Mouse (Mus musculus): ENCODE measurements at regions not wholly inside any gene's neighbourhood (a gene's known extent, or its start where the extent isn't known, plus 50 kb on each side); places are given as distances from the start of the nearest gene placed in this dataset.

DNA sequence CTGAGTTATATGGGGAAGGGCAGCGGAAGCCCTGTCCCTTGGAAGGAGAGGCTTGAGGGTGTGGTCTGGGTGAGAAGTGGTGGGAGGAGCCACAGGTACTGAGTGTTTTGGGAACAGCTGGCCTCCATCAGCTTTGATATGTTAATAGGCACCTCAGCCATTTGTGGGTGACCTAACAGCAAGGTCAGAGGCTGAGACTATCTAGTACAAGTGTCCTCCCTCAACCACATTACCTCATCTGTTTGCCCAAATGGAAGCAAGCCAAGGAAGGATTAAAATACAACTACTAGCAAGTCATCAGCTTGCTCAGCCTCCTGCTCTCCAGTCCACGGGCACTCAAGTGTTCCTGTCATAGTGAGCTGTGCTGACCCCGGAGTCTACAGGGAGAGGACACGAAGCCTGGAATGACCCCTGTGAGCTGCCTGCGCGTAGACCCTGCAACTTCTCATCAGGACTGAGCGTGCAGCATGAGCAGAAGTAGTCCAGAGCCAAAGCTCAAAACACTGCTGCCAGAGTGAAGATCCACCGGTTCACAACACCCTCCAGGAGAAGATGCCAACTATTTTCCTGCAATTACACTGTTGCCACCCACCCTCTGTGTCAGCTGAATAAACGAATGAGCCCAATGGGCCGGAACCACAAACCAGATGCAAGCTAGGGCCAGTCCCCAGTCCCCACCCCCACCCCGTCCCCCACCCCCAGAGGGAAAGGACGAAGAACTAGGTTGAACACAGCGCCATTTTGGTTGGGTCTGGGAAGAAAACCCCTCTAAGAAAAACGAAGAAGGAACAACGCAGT, 239.6 kb downstream of the Qk start:
- DNase-seq (ENCODE audit: low read depth, low spot score): peak; percentile 96

DNA sequence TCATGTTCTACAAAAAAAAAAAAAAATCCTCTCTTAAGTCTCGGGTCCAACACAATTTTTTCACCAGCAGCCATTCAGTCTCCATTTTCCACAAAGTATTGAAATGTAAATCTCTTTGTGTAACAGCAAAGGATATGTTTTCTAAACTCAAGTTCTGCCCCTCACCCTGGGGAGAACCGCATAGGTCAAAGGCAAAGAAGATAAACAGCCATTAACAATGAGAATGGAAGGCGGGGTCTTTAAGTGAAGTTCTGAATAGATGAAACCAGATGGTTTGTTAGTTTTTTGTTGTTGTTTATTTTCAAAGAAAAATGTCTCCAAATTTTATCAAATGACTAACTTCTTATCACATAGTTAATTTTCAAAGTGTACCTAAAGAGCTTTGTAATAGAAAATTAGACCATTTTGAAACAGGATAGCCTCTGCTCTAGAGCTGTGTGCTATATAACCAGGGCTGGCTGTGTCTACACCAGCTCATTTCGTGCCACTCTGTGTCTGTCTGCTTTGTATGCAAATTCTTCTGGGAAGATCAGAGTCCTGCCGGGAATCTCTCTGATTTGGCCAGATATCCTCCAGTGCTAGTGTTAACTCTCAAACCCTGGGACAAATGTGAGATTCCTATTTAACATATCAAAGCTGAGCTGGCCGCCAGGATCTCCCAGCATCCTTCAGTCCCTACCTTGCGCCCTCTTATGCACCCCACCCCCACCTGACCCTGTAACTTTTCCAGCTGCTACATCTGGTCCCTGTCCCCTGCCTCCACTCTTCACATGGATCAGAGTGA, 240.9 kb downstream of the Qk start:
- DNase-seq (ENCODE audit: low read depth, low spot score): peak; percentile 96

DNA sequence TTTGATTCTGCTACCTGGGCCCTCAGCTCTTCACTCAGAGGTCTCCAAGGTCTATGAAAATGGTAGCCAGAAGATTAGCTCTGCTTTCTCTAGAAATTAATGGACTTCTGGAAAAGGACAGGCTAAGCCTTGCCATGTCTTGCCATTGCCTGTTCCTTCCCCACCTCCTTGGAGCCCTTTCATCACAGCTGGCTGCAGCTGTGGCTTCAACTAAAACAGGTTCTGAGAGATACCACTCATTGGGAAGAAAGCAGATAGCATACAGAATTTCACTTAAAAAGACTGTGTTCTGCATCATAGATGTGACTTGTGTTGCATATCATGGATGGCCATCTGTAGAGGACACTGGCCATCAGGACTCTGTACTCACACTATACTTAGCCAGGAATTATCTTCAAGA, 246.4 kb downstream of the Qk start:
- DNase-seq (ENCODE audit: low read depth, low spot score): no peak

DNA sequence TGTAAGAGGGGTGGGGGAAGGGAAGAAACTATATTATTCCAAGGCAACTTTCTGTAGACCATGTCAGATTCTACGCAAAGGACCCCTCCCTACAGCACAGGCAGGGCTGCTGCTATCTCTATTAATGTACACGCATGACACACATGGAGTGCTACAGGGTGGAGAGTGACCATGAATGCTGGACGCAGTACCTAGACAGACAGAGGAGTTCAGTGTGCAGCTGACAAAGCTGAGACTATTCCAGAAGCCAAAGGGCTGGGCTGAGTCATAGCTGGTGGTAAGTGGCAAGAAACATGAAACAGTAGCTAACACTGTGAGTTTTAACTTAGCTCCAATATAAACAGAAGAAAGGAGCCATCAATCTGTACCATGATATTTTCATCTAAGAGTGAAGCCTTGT, 250.4 kb downstream of the Qk start:
- no peak for DNase-seq (ENCODE audit: low read depth, low spot score)

- DNase-seq (ENCODE audit: low read depth, low spot score): no peak
Measured at GRCm38 (mm10) chr17:10065131-10065530, 254.5 kb downstream of the Qk start.

GRCm38 (mm10) chr17:10062546-10063100, 257.0 kb downstream of the Qk start:
- DNase-seq (ENCODE audit: low read depth, low spot score): no peak

DNA sequence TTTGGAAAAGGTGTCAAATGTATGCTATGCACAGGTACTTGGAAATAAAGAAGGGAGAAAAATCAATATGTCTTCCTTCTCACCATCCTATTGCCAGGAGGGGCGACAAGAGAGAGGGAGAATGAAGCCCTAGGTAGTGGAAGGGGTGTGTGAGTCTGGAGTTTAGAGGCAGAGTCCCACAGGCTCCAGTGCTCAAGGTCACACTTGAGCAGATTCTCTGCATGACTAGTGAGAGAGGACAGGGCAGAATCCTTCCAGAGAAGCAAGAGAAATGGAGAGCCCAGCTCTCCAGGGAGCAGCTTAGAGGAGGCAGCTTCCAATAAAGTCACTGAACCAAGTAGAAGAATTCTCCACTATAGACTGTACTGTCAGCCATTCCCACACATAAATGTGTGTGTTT, 261.9 kb downstream of the Qk start:
- no peak for DNase-seq (ENCODE audit: low read depth, low spot score)

DNA sequence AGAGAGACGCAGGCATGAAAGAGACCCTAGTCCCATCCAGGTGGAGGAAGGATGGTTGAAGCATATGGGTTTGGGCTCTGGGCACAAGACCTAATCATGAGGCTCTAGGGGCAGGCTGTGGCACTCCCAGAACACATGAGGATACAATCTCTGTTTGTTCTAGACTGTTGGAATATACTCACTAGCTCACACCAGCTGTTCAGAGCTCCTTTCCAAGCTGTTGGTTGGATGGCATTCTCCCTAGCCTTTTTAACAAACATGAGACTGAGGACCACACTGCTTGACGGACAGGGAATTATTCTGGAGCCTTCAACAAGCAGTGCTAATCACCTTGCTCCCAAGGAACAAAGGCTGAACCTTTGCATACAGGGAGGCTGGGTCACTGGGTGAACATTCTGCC, 263.6 kb downstream of the Qk start:
- DNase-seq (ENCODE audit: low read depth, low spot score): no peak

DNA sequence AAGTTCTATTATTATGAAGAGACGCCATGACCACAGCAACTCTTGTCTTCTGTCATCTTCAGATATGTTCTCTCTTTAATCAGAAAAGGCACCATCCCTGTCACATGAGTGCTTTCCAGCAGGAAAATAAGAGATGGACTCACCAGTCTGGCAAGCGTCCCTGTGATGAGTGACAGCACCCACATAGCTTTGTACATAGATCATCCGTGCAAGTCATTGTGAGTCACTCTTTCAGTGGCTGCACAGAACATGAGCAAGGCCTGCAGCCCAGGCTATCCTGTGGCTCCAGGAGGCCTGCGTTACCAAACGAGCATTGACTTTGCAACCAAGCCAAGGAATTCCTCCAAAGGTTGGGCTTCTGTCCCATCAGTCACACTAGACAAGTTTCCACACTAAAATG, 265.3 kb downstream of the Qk start:
- no peak for DNase-seq (ENCODE audit: low read depth, low spot score)

- DNase-seq (ENCODE audit: low read depth, low spot score): no peak
Measured at GRCm38 (mm10) chr17:10044336-10044735, 275.3 kb downstream of the Qk start.

DNA sequence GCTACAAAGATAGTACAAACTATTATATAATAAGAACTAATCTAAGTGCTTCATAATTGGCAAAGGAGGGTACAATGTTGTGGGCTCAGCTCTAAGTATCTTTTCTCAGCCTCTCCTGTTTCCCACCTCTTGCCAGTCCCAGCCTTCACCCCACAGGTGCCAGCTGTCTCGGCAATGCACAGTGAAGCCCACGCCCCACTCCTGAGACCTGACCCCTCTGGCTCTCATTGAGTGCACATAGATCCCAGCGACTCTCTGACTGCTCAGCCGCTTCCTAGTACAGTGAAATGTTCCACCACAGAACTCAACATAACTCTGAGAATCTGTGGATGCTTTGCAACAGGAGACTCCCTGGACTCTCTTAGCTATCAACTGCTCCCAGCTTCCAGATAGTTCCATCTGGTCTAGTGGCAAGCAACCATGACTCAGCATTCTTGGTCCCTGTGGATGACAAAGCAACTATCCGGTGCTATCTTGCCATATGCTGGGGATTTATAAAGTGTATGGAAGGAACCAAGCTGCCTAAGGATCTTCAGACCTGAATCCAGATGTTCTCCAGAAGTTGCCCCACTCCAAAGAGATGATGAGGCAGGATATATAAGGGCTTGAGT, 277.5 kb downstream of the Qk start:
- no peak for DNase-seq (ENCODE audit: low read depth, low spot score)

- no peak for DNase-seq (ENCODE audit: low read depth, low spot score)
Measured at GRCm38 (mm10) chr17:10040951-10041359, 278.7 kb downstream of the Qk start.

- no peak for DNase-seq (ENCODE audit: low read depth, low spot score)
Measured at GRCm38 (mm10) chr17:10040375-10040774, 279.3 kb downstream of the Qk start.

DNA sequence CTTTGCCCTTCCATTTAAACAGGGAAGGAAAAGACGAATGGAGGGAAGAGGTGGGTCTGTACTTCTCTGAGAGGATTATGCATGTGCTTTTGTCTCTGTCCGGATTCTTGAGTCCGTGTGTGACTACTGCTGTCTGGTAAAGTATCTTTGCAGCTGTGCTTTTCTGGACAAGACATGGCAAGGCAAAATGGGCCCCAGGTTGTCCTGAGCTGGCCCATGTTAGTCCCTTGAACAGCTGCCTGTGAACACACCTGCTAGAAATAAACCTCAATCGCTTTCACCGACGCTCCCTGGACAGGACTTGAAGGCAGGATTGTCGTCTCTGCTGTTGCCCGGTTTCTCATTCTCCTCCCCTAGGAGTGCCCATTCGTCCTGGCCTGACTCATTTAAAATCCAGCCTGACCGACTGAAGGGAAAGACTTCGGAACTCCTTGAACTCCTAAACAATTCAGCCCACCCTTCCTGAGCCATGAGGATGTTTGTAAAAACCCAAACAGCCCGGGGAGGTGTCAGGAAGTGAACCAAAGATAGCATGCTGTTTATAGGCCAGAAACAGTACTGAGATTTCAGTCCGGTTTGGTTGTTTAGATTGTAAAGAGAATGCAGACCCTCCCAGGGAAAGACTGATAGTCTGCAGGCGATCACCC, 281.7 kb downstream of the Qk start:
- no peak for DNase-seq (ENCODE audit: low read depth, low spot score)

DNA sequence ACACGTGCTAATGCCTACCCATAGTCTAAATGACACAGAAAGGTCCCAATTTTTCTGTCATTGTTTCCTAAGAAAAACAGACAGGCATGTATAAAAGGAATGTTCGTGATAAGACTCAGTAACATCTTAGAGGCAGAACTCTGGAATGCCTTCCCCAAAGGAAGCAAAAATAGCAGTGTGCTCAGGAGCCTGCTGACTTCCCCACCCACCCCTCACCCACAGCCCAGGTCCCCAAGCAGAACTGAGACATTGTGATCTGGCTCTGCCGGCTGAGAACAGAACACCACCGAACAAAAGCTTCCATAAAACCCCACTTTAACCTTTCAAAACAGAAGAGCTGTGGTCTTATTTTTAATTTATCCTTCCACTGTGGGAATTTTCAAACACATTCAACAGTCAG, 286.1 kb downstream of the Qk start:
- no peak for DNase-seq (ENCODE audit: low read depth, low spot score)

DNA sequence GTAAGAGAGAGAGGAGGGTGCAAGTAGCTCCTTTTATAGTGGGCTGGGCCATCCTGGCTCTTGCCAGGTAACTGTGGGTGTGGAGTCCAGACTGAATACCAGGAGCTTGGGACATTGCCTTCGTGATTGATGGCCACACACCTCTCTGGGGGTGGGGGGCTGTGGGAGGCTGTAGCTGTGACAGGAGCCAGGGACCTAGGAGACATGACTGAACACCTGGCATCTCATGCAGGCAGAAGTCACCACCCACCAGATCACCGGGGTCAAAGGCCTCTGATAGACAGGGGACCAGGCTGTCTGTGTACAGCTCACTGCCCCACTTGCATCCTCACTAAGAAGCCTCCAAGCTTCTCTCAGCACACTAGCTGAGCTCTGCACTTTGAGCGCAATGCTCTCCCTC, 288.6 kb downstream of the Qk start:
- no peak for DNase-seq (ENCODE audit: low read depth, low spot score)

GRCm38 (mm10) chr17:10026770-10027169, 292.9 kb downstream of the Qk start:
- DNase-seq (ENCODE audit: low read depth, low spot score): no peak

GRCm38 (mm10) chr17:10025212-10025611, 294.4 kb downstream of the Qk start:
- no peak for DNase-seq (ENCODE audit: low read depth, low spot score)

DNA sequence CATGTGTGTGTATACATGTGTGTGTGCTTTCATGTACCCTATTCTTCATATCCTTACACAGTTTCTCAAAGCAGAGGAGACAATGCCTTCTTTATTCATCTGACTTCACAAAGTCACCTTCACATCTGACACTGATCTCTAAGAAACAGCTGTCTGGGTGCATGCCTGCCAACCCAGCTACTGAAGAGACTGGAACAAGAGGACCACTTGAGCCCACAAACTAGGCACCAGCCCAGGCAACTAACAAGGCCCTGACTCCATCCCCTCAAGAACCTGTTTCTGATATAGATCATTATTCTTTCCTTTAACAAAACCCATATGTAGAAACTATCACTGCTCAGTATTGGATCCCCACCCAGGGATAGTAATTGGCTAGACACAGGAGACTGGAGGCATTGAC, 295.3 kb downstream of the Qk start:
- DNase-seq (ENCODE audit: low read depth, low spot score): no peak

DNA sequence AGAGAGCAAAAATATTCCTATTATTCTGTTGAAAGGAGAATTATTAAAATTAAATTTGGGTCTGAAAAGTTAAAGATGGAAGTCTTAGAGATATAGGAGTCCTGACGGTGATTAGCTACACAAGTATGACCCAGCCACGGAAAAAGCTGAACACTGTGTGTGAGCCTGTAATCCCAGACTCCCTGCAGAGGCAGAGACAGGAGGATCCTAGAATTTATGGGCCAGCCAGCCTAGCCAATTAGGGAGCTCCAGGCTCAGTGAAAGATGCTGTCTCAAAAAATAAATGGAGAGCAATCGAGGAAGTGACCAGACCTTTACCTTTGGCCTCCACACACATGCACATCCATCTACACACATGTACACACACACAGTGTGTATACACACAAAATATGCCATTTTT, 307.5 kb downstream of the Qk start:
- DNase-seq (ENCODE audit: low read depth, low spot score): no peak

DNA sequence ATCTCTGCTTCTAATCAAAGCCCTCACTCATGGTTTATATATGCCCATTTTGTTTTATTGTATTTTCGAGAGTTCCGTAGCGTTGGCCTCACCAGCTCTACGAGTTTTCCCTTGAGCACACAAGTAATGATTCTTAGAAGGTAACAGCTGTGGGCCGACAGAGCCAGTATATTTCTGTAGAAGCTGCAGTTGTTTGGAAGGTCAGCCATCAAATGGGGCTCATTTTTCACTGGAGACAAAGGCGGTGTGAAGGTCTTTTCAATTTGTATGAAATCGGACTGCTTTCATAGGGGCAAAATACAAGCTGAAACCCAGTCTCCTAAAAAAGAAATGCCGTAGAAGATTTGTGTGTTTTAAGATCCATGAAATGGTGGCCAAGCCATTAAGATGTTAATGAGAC, 307.9 kb downstream of the Qk start:
- no peak for DNase-seq (ENCODE audit: low read depth, low spot score)

DNA sequence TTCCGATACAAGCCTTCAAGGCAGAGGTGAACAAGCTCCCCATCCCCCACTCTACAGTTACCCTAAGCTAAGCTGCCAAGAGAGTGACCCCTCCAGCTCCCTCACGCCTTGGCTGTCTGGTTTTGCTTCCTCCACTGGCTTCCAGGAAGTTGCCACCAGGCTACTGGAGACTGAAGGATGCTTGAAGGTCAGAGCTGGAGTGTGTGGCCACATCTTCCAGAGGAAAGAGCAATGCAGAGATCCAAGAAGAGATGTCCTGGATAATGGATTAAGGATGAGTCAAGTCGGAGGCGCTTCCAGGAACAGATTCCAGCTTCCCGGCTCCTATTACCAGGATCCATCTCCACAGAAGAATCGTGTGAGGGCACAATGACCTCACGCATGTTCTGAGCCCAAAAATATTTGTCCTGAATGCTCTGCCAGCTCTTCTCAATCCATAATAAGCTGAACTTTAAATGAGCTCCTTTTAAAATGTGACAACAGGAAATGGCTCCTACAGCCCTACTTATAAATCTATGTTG, 318.5 kb downstream of the Qk start:
- DNase-seq (ENCODE audit: low read depth, low spot score): peak; percentile 6
